Mouse (Mus musculus) megakaryocyte, embryonic 14.5 days (primary cell): Measurements from ENCODE around the gene Fsd1l.

ENCODE experiments used
- FLI1 ChIP-seq: IDR thresholded peaks from 2 replicates; pipeline ENCODE4 v1.6.1; 2012; ENCODE audit warnings: low read length, inconsistent platforms, mixed read lengths
- GATA1 ChIP-seq: IDR thresholded peaks from 3 replicates; pipeline ENCODE4 v1.6.1; 2012; ENCODE audit warnings: mixed read lengths, low read length, inconsistent platforms, borderline replicate concordance

DNA sequence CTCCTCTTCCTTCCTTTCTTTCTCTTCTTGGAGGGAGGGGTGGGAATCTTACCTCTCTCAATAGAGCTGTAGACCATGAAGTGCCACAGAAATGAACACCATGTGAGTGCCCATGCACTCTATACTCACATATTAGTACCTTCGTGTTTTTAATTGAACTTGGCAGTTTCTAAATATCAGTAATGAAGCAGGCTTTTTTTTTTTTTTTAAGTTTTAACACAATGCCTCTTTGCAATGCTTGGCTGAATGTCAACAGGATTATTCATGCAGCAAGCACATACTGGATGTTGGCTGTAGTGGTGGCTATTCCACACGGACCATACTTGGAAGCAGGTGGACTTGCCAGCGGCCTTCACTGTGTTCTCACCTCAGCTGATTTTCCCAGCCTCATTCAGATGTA is 4.1 kb downstream of the Fsd1l start:
- TF ChIP-seq GATA1 (no peak), FLI1 (no peak)
